Mouse (Mus musculus) kidney, postnatal 0 days (tissue): ENCODE results near the gene Cd276. TPM values are rescaled to one million over a fixed set of nuclear protein-coding genes. Genes with fewer than 3 reads are reported as not detected.

Experiments used
- ATAC-seq: fragments of 200-750 bp; cut with Nextera tagmentation; replicated peaks from 2 replicates; pipeline ENCODE4 v1.8.0; 2017; ENCODE audit warnings: low read depth, moderate number of reproducible peaks, moderate TSS enrichment, moderate library complexity; ENCODE audit not compliant: low FRiP score
- DNase-seq: peaks from one replicate; pipeline ENCODE4 v3.0.0-alpha.2; 2016; ENCODE audit warnings: low spot score
- H3K27ac ChIP-seq: fragments of 300-500 bp; sonication (generic); 2 replicates; pipeline ENCODE4 v1.5.1; 2014; ENCODE audit warnings: mild to moderate bottlenecking
- H3K27me3 ChIP-seq: fragments of 300-500 bp; sonication (generic); 2 replicates; pipeline ENCODE4 v1.6.1; 2014; ENCODE audit warnings: low read length, mixed read lengths; ENCODE audit not compliant: insufficient read depth
- H3K36me3 ChIP-seq: fragments of 300-500 bp; sonication (generic); 2 replicates; pipeline ENCODE4 v1.6.1; 2014; ENCODE audit warnings: low read length, mixed read lengths; ENCODE audit not compliant: insufficient read depth
- H3K4me1 ChIP-seq: fragments of 300-500 bp; sonication (generic); replicated peaks from 2 replicates; pipeline ENCODE4 v1.6.1; 2014; ENCODE audit warnings: antibody characterized with exemption, low read length, mixed read lengths; ENCODE audit not compliant: insufficient read depth
- H3K4me2 ChIP-seq: fragments of 300-500 bp; sonication (generic); 2 replicates; pipeline ENCODE4 v1.6.1; 2014; ENCODE audit warnings: mild to moderate bottlenecking, low read length, moderate library complexity, mixed read lengths
- H3K4me3 ChIP-seq: fragments of 300-500 bp; sonication (generic); replicated peaks from 2 replicates; pipeline ENCODE4 v1.5.1; 2014; ENCODE audit warnings: low read depth, low read length
- H3K9ac ChIP-seq: fragments of 300-500 bp; sonication (generic); 2 replicates; pipeline ENCODE4 v1.6.1; 2014; ENCODE audit warnings: low read depth, low read length
- H3K9me3 ChIP-seq: fragments of 300-500 bp; sonication (generic); replicated peaks from 2 replicates; pipeline ENCODE4 v1.6.1; 2016; ENCODE audit warnings: low read length, inconsistent platforms, mixed read lengths
- CTCF ChIP-seq: IDR thresholded peaks from 2 replicates; pipeline ENCODE4 v1.5.1; 2016; ENCODE audit warnings: antibody characterized with exemption, low read depth, mild to moderate bottlenecking, moderate library complexity
- WGBS: fragments of 180-500 bp; shearing (Covaris S2); extraction: QIAGEN DNeasy Blood & Tissue Kit; methylation state at CpG from one replicate; pipeline ENCODE4 v1.1.7; 2014; 5-methylcytosine and 5-hydroxymethylcytosine counted together
- polyA plus RNA-seq: library from polyadenylated mRNA; unstranded; fragments of >200 nt; fragmentation: Nextera tagmentation; extraction: Ambion mirVana; gene quantifications from 2 replicates; pipeline ENCODE4 v1.2.1, GENCODE M21; 2015

The Cd276 gene
- polyA plus RNA-seq, 1 experiment from 2014 or later: 23.9 TPM

GRCm38 (mm10) chr9:58530407-58530806 is 24.8 kb downstream of the Cd276 start:
- Histone ChIP-seq H3K27ac (no peak overlapping the region), H3K27me3 (no peaks in the 10 kb centered on the region), H3K9me3 (no peaks in the 10 kb centered on the region), H3K36me3 (peaks cover 11% of the 10 kb centered on the region; the same call in 1 of the 2 replicates), H3K9ac (no peak overlapping the region), H3K4me2 (no peak overlapping the region), H3K4me1 (no peaks in the 10 kb centered on the region), H3K4me3 (no peak overlapping the region)
- ATAC-seq: no peak
- no peak for TF ChIP-seq CTCF
- WGBS: 88% methylated on average over 13 of the region's 13 CpGs
- no peak for DNase-seq

- WGBS: 31% methylated on average over 4 of the region's 4 CpGs
- DNase-seq: peak; percentile 44
- Histone ChIP-seq H3K9me3 (no peaks in the 10 kb centered on the region), H3K27ac (no peak overlapping the region), H3K9ac (no peak overlapping the region), H3K4me2 (no peak overlapping the region), H3K27me3 (no peaks in the 10 kb centered on the region), H3K4me3 (no peak overlapping the region), H3K36me3 (peaks cover 13% of the 10 kb centered on the region; the same call in 1 of the 2 replicates), H3K4me1 (no peaks in the 10 kb centered on the region)
- ATAC-seq: peak; percentile 75; the same call in 1 of the 2 replicates
- no peak for TF ChIP-seq CTCF
These were observed 27.4 kb downstream of the Cd276 start for GRCm38 (mm10) chr9:58527841-58528240.

- H3K27ac ChIP-seq: no peak overlapping the region
- H3K27me3 ChIP-seq: no peaks in the 10 kb centered on the region
- no peaks in the 10 kb centered on the region for H3K9me3 ChIP-seq
- 87% methylated on average over 4 of the region's 4 CpGs for WGBS
- ATAC-seq (no peak), DNase-seq (no peak)
- H3K4me3 ChIP-seq: no peak overlapping the region
- peaks cover 13% of the 10 kb centered on the region; the same call in 1 of the 2 replicates for H3K36me3 ChIP-seq
- H3K4me2 ChIP-seq: no peak overlapping the region
- H3K9ac ChIP-seq: no peak overlapping the region
- H3K4me1 ChIP-seq: no peaks in the 10 kb centered on the region
- TF ChIP-seq CTCF: no peak
These were observed 30.1 kb downstream of the Cd276 start for GRCm38 (mm10) chr9:58525108-58525507.

GRCm38 (mm10) chr9:58521883-58522423 is 33.3 kb downstream of the Cd276 start:
- Histone ChIP-seq H3K4me3 (no peak overlapping the region), H3K4me1 (no peaks in the 10 kb centered on the region), H3K27ac (no peak overlapping the region), H3K27me3 (no peaks in the 10 kb centered on the region), H3K36me3 (0 out of 2 replicates have a peak, but pooled peaks cover 10% of the 10 kb centered on the region), H3K9me3 (no peaks in the 10 kb centered on the region), H3K4me2 (no peak overlapping the region), H3K9ac (no peak overlapping the region)
- no peak for ATAC-seq
- WGBS: 40% methylated on average over 4 of the region's 4 CpGs
- TF ChIP-seq CTCF: no peak
- DNase-seq: peak; percentile 14

- H3K27ac ChIP-seq: no peak overlapping the region
- ATAC-seq (no peak), DNase-seq (no peak)
- no peaks in the 10 kb centered on the region for H3K27me3 ChIP-seq
- H3K9me3 ChIP-seq: no peaks in the 10 kb centered on the region
- no peak overlapping the region for H3K9ac ChIP-seq
- H3K36me3 ChIP-seq: 0 out of 2 replicates have a peak, but pooled peaks cover 8% of the 10 kb centered on the region
- H3K4me2 ChIP-seq: no peak overlapping the region
- H3K4me3 ChIP-seq: no peak overlapping the region
- H3K4me1 ChIP-seq: no peaks in the 10 kb centered on the region
- no peak for TF ChIP-seq CTCF
- WGBS: 53% methylated on average over 5 of the region's 5 CpGs
These were observed 34.2 kb downstream of the Cd276 start for GRCm38 (mm10) chr9:58520816-58521581.

- H3K4me3 ChIP-seq: no peak overlapping the region
- no peaks in the 10 kb centered on the region for H3K9me3 ChIP-seq
- H3K4me2 ChIP-seq: no peak overlapping the region
- no peak overlapping the region for H3K9ac ChIP-seq
- H3K27me3 ChIP-seq: no peaks in the 10 kb centered on the region
- ATAC-seq (no peak), DNase-seq (no peak)
- H3K27ac ChIP-seq: no peak overlapping the region
- WGBS: 75% methylated on average over 3 of the region's 3 CpGs
- no peak for TF ChIP-seq CTCF
- no peaks in the 10 kb centered on the region for H3K4me1 ChIP-seq
- H3K36me3 ChIP-seq: 0 out of 2 replicates have a peak, but pooled peaks cover 5% of the 10 kb centered on the region
These were observed 35.3 kb downstream of the Cd276 start for GRCm38 (mm10) chr9:58519953-58520352.
